ENCODE assay signal across 8 mouse cellular contexts in genomic region chr11:117936202-117936601, GRCm38 (mm10). TPM values are rescaled to one million over a fixed set of nuclear protein-coding genes. Genes with fewer than 3 reads are reported as not detected.
DNase-seq lines count a peak whose midpoint lies in the region; ATAC-seq lines count a peak whose summit lies in the region.

No protein-coding gene starts in this region.

- no peak overlapping the region; the same call in 1 of the 2 replicates for H3K4me2 ChIP-seq in forebrain, embryonic 12.5 days
- no peak overlapping the region for H3K4me2 ChIP-seq in forebrain, embryonic 13.5 days
- no peak overlapping the region for H3K4me2 ChIP-seq in intestine, embryonic 14.5 days (ENCODE audit: low read length)
- no peak overlapping the region for H3K4me2 ChIP-seq in hindbrain, embryonic 12.5 days (replicated peaks)

- peaks cover 58% of the 10 kb centered on the region for H3K27me3 ChIP-seq in forebrain, embryonic 12.5 days
- H3K27me3 ChIP-seq in forebrain, embryonic 13.5 days = peaks cover 28% of the 10 kb centered on the region
- no peaks in the 10 kb centered on the region for H3K27me3 ChIP-seq in intestine, embryonic 14.5 days (replicated peaks; ENCODE audit: control insufficient read depth, insufficient read depth, low read length)
- peaks cover 57% of the 10 kb centered on the region for H3K27me3 ChIP-seq in hindbrain, embryonic 12.5 days

- H3K9ac ChIP-seq in forebrain, embryonic 12.5 days = no peak overlapping the region
- no peak overlapping the region for H3K9ac ChIP-seq in forebrain, embryonic 13.5 days
- H3K9ac ChIP-seq in intestine, embryonic 14.5 days (ENCODE audit: low read length) = no peak overlapping the region
- H3K9ac ChIP-seq in hindbrain, embryonic 12.5 days = no peak overlapping the region

- WGBS in forebrain, embryonic 12.5 days = 44% methylated on average over 8 of the region's 8 CpGs
- WGBS in forebrain, embryonic 13.5 days = 29% methylated on average over 8 of the region's 8 CpGs
- 27% methylated on average over 8 of the region's 8 CpGs for WGBS in intestine, embryonic 14.5 days
- WGBS in hindbrain, embryonic 12.5 days = 37% methylated on average over 8 of the region's 8 CpGs

- peak; percentile 45 for DNase-seq in cerebellum, adult 9-10 months
- peak; percentile 66 for DNase-seq in intestine, embryonic 14.5 days (ENCODE audit: low spot score)
- DNase-seq in lung, adult 18-20 months = peak; percentile 93 to 95
- peak; percentile 91 for DNase-seq in urinary bladder, postnatal 14 days (ENCODE audit: low spot score)
- no peak for DNase-seq in Muller cell, postnatal 12 days (ENCODE audit: inconsistent ontology term)

- no peaks in the 10 kb centered on the region for H3K9me3 ChIP-seq in forebrain, embryonic 12.5 days
- no peaks in the 10 kb centered on the region for H3K9me3 ChIP-seq in forebrain, embryonic 13.5 days (replicated peaks)
- H3K9me3 ChIP-seq in intestine, embryonic 14.5 days (ENCODE audit: control insufficient read depth, low read length) = no peaks in the 10 kb centered on the region
- no peaks in the 10 kb centered on the region for H3K9me3 ChIP-seq in hindbrain, embryonic 12.5 days (replicated peaks)

- H3K27ac ChIP-seq in forebrain, embryonic 12.5 days = 0 out of 2 replicates have a peak overlapping the region, but pooled peaks have one; percentile 19
- H3K27ac ChIP-seq in forebrain, embryonic 13.5 days = no peak overlapping the region
- H3K27ac ChIP-seq in intestine, embryonic 14.5 days (ENCODE audit: low read depth) = peak overlapping the region; percentile 24
- H3K27ac ChIP-seq in hindbrain, embryonic 12.5 days = no peak overlapping the region

- H3K36me3 ChIP-seq in forebrain, embryonic 12.5 days (replicated peaks) = no peaks in the 10 kb centered on the region
- no peaks in the 10 kb centered on the region for H3K36me3 ChIP-seq in forebrain, embryonic 13.5 days (ENCODE audit: poor library complexity, severe bottlenecking)
- no peaks in the 10 kb centered on the region for H3K36me3 ChIP-seq in intestine, embryonic 14.5 days (ENCODE audit: control insufficient read depth, insufficient read depth, low read length)
- no peaks in the 10 kb centered on the region for H3K36me3 ChIP-seq in hindbrain, embryonic 12.5 days

- peaks cover 78% of the 10 kb centered on the region for H3K4me1 ChIP-seq in forebrain, embryonic 12.5 days
- H3K4me1 ChIP-seq in forebrain, embryonic 13.5 days = peaks cover 55% of the 10 kb centered on the region
- H3K4me1 ChIP-seq in intestine, embryonic 14.5 days (replicated peaks; ENCODE audit: control insufficient read depth, insufficient read depth, low read length) = peaks cover 71% of the 10 kb centered on the region
- H3K4me1 ChIP-seq in hindbrain, embryonic 12.5 days = peaks cover 60% of the 10 kb centered on the region

- H3K4me3 ChIP-seq in forebrain, embryonic 12.5 days (replicated peaks) = no peak overlapping the region
- H3K4me3 ChIP-seq in forebrain, embryonic 13.5 days = no peak overlapping the region
- no peak overlapping the region for H3K4me3 ChIP-seq in intestine, embryonic 14.5 days (ENCODE audit: low read depth, low read length)
- H3K4me3 ChIP-seq in hindbrain, embryonic 12.5 days = no peak overlapping the region

- ATAC-seq in forebrain, embryonic 12.5 days (ENCODE audit: low FRiP score) = no peak
- no peak for ATAC-seq in forebrain, embryonic 13.5 days
- ATAC-seq in intestine, embryonic 14.5 days (replicated peaks; ENCODE audit: low FRiP score, low TSS enrichment, low read depth) = no peak
- no peak for ATAC-seq in hindbrain, embryonic 12.5 days (ENCODE audit: low FRiP score)

RNA-seq across cellular contexts. Expression of gene Socs3, which starts 33.6 kb away (rescaled TPM):
- 13.5 and 14.7 TPM in 2 replicates for polyA plus RNA-seq in forebrain, embryonic 12.5 days (2016; fragmentation: Nextera tagmentation; extraction: Ambion mirVana)
- 12.4 and 13.5 TPM in 2 replicates for polyA plus RNA-seq in forebrain, embryonic 13.5 days (2015; fragmentation: Nextera tagmentation; extraction: Ambion mirVana)
- 8.1 and 8.7 TPM in 2 replicates for polyA plus RNA-seq in intestine, embryonic 14.5 days (2014; fragmentation: Nextera tagmentation; extraction: Ambion mirVana)
- 10.4 and 11.8 TPM in 2 replicates for polyA plus RNA-seq in hindbrain, embryonic 12.5 days (2016; fragmentation: Nextera tagmentation; extraction: Ambion mirVana)

RNA-seq across cellular contexts. Expression of gene Pgs1, which starts 49.9 kb away (rescaled TPM):
- polyA plus RNA-seq in forebrain, embryonic 12.5 days (2016; fragmentation: Nextera tagmentation; extraction: Ambion mirVana) = 45.3 and 45.9 TPM in 2 replicates
- 42.7 and 47.7 TPM in 2 replicates for polyA plus RNA-seq in forebrain, embryonic 13.5 days (2015; fragmentation: Nextera tagmentation; extraction: Ambion mirVana)
- polyA plus RNA-seq in intestine, embryonic 14.5 days (2014; fragmentation: Nextera tagmentation; extraction: Ambion mirVana) = 31.6 and 33.8 TPM in 2 replicates
- 41.8 and 46.7 TPM in 2 replicates for polyA plus RNA-seq in hindbrain, embryonic 12.5 days (2016; fragmentation: Nextera tagmentation; extraction: Ambion mirVana)

Comparison
In these comparisons a context has a peak if more than half of its experiments do, and no peak if none do; other contexts are left out.
1. H3K27ac ChIP-seq: peak in forebrain, embryonic 12.5 days (single experiment) and intestine, embryonic 14.5 days (single experiment); none in forebrain, embryonic 13.5 days (single experiment) and hindbrain, embryonic 12.5 days (single experiment).